ENCODE assay signal across 9 mouse cellular contexts in genomic region chr1:38217912-38218795, GRCm38 (mm10).
DNase-seq lines count a peak whose midpoint lies in the region; ATAC-seq lines count a peak whose summit lies in the region.
"Had no signal": no experiment of that assay in that cellular context is flagged by ENCODE, and none has a peak within 500 bp of the region (broad histone marks: within the 10 kb centered on the region; RNA-seq: fewer than 3 reads in every experiment).

No protein-coding gene starts in this region.

- ATAC-seq in frontal cortex, adult (ENCODE audit: low TSS enrichment), result peak; percentile 68
- ATAC-seq in heart, embryonic 15.5 days (replicated peaks; ENCODE audit: insufficient number of reproducible peaks, insufficient read depth, low FRiP score, low read depth), result no peak
- no peak for ATAC-seq in liver, embryonic 11.5 days (replicated peaks; ENCODE audit: low FRiP score)

- peak overlapping the region; percentile 24 for H3K4me3 ChIP-seq in heart, embryonic 15.5 days
- no peak overlapping the region for H3K4me3 ChIP-seq in liver, embryonic 11.5 days (ENCODE audit: low read depth, low read length)

- no peak overlapping the region for H3K27ac ChIP-seq in heart, embryonic 15.5 days
- no peak overlapping the region for H3K27ac ChIP-seq in liver, embryonic 11.5 days (ENCODE audit: low read depth, low read length)

- 59% methylated on average over 31 of the region's 31 CpGs for WGBS in heart, embryonic 15.5 days
- WGBS in liver, embryonic 11.5 days, result 66% methylated on average over 31 of the region's 31 CpGs

- 0 out of 2 replicates have a peak, but pooled peaks cover 10% of the 10 kb centered on the region for H3K4me1 ChIP-seq in heart, embryonic 15.5 days (replicated peaks)
- no peaks in the 10 kb centered on the region for H3K4me1 ChIP-seq in liver, embryonic 11.5 days (replicated peaks; ENCODE audit: control insufficient read depth, insufficient read depth, low read length)

- DNase-seq in frontal cortex, postnatal 14 days (ENCODE audit: low spot score in 2 of 2), result no peak
- DNase-seq in ZHBTc4 (ENCODE audit: low read depth, low spot score), result peak; percentile 48
- no peak for DNase-seq in liver, embryonic 11.5 days (ENCODE audit: low spot score)
- DNase-seq in T-cell, adult 2 months (ENCODE audit: low spot score), result no peak
- no peak for DNase-seq in spleen, postnatal 36 days (ENCODE audit: low spot score in 2 of 2)
- no peak for DNase-seq in layer of hippocampus, adult 9-11 months

- H3K27me3 ChIP-seq in heart, embryonic 15.5 days, result no peaks in the 10 kb centered on the region
- H3K27me3 ChIP-seq in liver, embryonic 11.5 days (replicated peaks; ENCODE audit: control insufficient read depth, insufficient read depth, low read length), result no peaks in the 10 kb centered on the region

- peak overlapping the region; percentile 54 for H3K4me2 ChIP-seq in heart, embryonic 15.5 days
- peak overlapping the region; percentile 18; the same call in 1 of the 2 replicates for H3K4me2 ChIP-seq in liver, embryonic 11.5 days

- H3K9me3 ChIP-seq in heart, embryonic 15.5 days (replicated peaks), result no peaks in the 10 kb centered on the region
- no peaks in the 10 kb centered on the region for H3K9me3 ChIP-seq in liver, embryonic 11.5 days (ENCODE audit: control insufficient read depth, low read length)
- H3K9me3 ChIP-seq: G1E had no signal

- 0 out of 2 replicates have a peak overlapping the region, but pooled peaks have one; percentile 32 for H3K9ac ChIP-seq in heart, embryonic 15.5 days
- H3K9ac ChIP-seq in liver, embryonic 11.5 days (ENCODE audit: low read depth, low read length), result no peak overlapping the region

- H3K36me3 ChIP-seq in heart, embryonic 15.5 days, result no peaks in the 10 kb centered on the region
- no peaks in the 10 kb centered on the region for H3K36me3 ChIP-seq in liver, embryonic 11.5 days (ENCODE audit: control insufficient read depth, insufficient read depth, low read length)
- H3K36me3 ChIP-seq: G1E had no signal
